Mouse (Mus musculus): ENCODE measurements around the gene Zfp955a.
"Not testable (repeated sequence)": the region's sequence is repeated elsewhere in the genome, so short reads cannot be mapped to it uniquely, and the experiment has no call there.

Gene Zfp955a

GRCm38 (mm10) chr17:33254530-33255318, at the start of gene Zfp955a:
Gene Zfp955a, minus strand, starts transcription at chr17:33255145.
- not testable (repeated sequence) for DNase-seq (ENCODE audit: low spot score)

DNA sequence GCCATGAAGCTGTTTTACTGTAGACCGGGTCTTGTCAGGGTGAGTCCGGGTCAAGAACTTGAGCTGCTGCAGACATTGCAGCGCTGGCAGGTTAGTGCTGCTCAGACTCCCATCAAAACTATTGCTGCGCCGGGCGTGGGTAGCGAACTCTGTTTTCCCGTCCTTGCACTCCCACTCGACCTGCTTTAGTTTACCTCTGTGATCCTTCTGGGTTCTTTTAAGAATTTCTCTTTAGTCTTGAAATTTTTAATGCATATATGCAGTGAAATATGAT, 34.9 kb upstream of the Zfp955a start:
- not testable (repeated sequence) for DNase-seq (ENCODE audit: low spot score)

DNA sequence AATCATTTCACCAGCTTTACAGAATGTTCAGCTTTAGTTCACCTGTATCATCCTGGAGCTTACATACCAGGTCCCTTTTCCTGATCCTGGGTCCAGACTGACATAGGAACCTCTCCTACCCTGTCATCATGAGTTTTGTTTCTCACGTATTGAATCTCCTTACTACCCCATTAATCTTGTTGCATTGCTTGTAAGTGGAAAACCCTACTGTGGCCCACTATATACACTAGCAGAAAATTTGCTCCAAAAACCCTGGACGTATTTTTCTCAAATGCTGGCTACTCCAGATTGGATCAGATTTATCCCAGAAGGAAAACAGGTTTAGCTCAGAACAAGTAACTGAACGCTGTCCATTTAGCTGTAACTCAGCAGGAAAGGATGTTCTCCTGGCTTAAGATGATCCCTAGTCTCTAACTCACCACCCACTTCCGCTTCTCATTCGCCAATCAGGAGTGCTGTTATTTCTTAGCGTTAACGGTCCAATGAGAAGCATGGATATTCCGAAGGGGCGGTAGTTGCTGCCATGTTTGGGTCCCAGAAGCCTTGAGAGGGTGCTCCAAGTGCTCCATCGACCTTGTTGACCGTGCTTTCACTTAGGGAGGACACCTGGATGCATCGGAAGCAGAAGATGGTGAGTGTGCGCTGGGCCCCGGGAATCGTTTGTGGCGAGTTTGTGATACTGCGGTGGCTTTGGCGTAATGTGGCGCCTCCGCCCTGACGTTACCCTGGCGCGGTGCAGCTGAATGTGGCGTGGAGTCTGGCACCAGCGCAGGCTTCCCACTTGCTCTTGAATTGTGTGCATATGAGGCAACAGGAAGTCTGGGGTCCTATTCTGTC, 34.3 kb upstream of the Zfp955a start, which contains the start of gene Zfp955b:
Gene Zfp955b, plus strand, starts transcription at position 506 of the 837 bp plus-strand sequence.
- DNase-seq (ENCODE audit: low spot score), result not testable (repeated sequence)

DNA sequence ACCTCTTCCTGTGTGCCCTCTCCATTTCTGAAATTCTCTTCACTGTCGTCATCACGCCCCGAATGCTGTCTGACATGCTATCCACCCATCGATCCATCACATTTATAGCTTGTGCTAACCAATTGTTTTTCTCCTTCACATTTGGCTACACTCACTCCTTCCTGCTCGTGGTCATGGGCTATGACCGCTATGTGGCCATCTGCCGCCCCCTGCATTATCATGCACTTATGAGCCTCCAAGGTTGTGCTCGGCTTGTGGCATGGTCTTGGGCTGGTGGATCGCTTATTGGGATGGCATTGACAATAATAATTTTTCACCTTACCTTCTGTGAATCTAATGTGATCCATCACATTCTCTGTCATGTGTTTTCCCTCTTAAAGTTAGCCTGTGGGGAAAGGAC, 14.0 kb upstream of the Zfp955a start:
- no peak for DNase-seq (ENCODE audit: low spot score)

GRCm38 (mm10) chr17:33264376-33264775, 9.4 kb upstream of the Zfp955a start, which contains the start of gene Olfr63:
Gene Olfr63, plus strand, starts transcription at chr17:33264676.
- DNase-seq (ENCODE audit: low spot score), result no peak

DNA sequence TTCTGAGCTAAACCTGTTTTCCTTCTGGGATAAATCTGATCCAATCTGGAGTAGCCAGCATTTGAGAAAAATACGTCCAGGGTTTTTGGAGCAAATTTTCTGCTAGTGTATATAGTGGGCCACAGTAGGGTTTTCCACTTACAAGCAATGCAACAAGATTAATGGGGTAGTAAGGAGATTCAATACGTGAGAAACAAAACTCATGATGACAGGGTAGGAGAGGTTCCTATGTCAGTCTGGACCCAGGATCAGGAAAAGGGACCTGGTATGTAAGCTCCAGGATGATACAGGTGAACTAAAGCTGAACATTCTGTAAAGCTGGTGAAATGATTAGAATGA, 343 bp upstream of the Zfp955a start:
- not testable (repeated sequence) for DNase-seq (ENCODE audit: low spot score)

DNA sequence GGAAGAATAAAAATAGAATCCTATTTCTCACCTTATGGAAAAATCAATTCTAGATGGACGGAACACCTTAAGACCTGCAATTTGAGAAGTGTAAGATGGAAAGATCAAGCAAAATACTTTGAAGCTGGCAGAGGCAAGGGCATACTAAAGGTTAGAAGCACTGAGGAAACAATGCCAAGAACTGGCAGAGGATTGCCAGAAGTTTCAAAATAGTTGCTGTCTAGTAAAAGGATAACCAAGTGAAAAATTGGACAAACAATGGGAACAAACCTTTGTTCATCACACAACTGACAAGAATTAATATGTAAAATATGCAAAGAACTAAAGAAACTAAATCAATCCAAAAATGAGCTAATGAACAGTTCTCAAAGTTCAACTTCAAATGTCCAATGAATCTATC, 18.3 kb downstream of the Zfp955a start:
- not testable (repeated sequence) for DNase-seq (ENCODE audit: low spot score)

GRCm38 (mm10) chr17:33221590-33221989, 33.4 kb downstream of the Zfp955a start, which contains the start of gene Olfr1564:
Gene Olfr1564, minus strand, starts transcription at chr17:33221690.
- no peak for DNase-seq (ENCODE audit: low spot score)

- DNase-seq (ENCODE audit: low spot score), result not testable (repeated sequence)
Observed at GRCm38 (mm10) chr17:33191002-33191401, 63.9 kb downstream of the Zfp955a start, which contains the start of gene Olfr239. Gene Olfr239, plus strand, starts transcription at chr17:33191302.
